Mouse (Mus musculus) stomach, embryonic 16.5 days (tissue): ENCODE data around the gene Slc34a1. TPM values are rescaled to one million over a fixed set of nuclear protein-coding genes. Genes with fewer than 3 reads are reported as not detected.

Experiments
- ATAC-seq: fragments of 200-750 bp; cut with Nextera tagmentation; 2 replicates; pipeline ENCODE4 v1.8.0; 2017; ENCODE audit warnings: moderate number of reproducible peaks, moderate TSS enrichment; ENCODE audit not compliant: insufficient read depth, low FRiP score
- H3K27ac ChIP-seq: fragments of 300-500 bp; sonication (generic); 2 replicates; pipeline ENCODE4 v1.5.1; 2014; ENCODE audit warnings: low read length
- H3K27me3 ChIP-seq: fragments of 300-500 bp; sonication (generic); 2 replicates; pipeline ENCODE4 v1.6.1; 2014; ENCODE audit warnings: low read length, control low read depth, mixed read lengths; ENCODE audit not compliant: control insufficient read depth, insufficient read depth
- H3K36me3 ChIP-seq: fragments of 300-500 bp; sonication (generic); 2 replicates; pipeline ENCODE4 v1.6.1; 2014; ENCODE audit warnings: low read length; ENCODE audit not compliant: control insufficient read depth, insufficient read depth
- H3K4me1 ChIP-seq: fragments of 300-500 bp; sonication (generic); 2 replicates; pipeline ENCODE4 v1.6.1; 2014; ENCODE audit warnings: low read length, control low read depth, mixed read lengths; ENCODE audit not compliant: control insufficient read depth, insufficient read depth
- H3K4me2 ChIP-seq: fragments of 300-500 bp; sonication (generic); 2 replicates; pipeline ENCODE4 v1.6.1; 2014; ENCODE audit warnings: low read depth, low read length, mixed read lengths
- H3K4me3 ChIP-seq: fragments of 300-500 bp; sonication (generic); replicated peaks from 2 replicates; pipeline ENCODE4 v1.5.1; 2014; ENCODE audit warnings: mild to moderate bottlenecking, low read length
- H3K9ac ChIP-seq: fragments of 300-500 bp; sonication (generic); 2 replicates; pipeline ENCODE4 v1.6.1; 2014; ENCODE audit warnings: low read length
- H3K9me3 ChIP-seq: fragments of 300-500 bp; sonication (generic); replicated peaks from 2 replicates; pipeline ENCODE4 v1.6.1; 2016; ENCODE audit warnings: low read length, control low read depth; ENCODE audit not compliant: control insufficient read depth
- WGBS: fragments of 180-500 bp; shearing (Covaris S2); extraction: QIAGEN DNeasy Blood & Tissue Kit; methylation state at CpG from one replicate; pipeline ENCODE4 v1.1.7; 2014; 5-methylcytosine and 5-hydroxymethylcytosine counted together
- polyA plus RNA-seq: library from polyadenylated mRNA; unstranded; fragments of >200 nt; fragmentation: Nextera tagmentation; extraction: Ambion mirVana; gene quantifications from 2 replicates; pipeline ENCODE4 v1.2.1, GENCODE M21; 2015

The Slc34a1 gene
- polyA plus RNA-seq, 1 experiment from 2014 or later: 0.14 TPM

DNA sequence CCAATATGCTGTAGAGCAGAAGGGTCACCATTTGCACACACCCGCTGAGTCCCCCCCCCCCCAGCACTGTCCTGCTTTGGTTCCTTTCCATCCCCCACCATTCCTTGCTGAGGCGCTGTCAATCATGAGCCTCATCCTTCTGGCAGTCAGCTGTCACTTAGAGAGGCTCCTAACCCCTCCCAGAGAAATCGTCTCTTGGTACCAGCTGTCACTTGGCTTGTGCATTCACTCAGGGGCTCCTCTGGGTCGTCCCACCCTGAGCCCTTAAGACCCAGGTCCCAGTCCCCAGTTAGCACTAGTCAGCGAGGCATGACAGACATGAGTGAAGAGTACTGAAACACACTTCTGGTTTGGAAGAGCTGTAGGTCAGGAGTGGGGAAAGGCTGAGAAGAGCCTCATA, 26.2 kb upstream of the Slc34a1 start:
- no peaks in the 10 kb centered on the region for H3K36me3 ChIP-seq
- no peak overlapping the region for H3K4me2 ChIP-seq
- ATAC-seq: no peak
- H3K27ac ChIP-seq: no peak overlapping the region
- peaks cover 3% of the 10 kb centered on the region; the same call in 1 of the 2 replicates for H3K4me1 ChIP-seq
- no peaks in the 10 kb centered on the region for H3K9me3 ChIP-seq
- WGBS: 61% methylated on average over 5 of the region's 5 CpGs
- H3K9ac ChIP-seq: no peak overlapping the region
- H3K4me3 ChIP-seq: no peak overlapping the region
- H3K27me3 ChIP-seq: no peaks in the 10 kb centered on the region

DNA sequence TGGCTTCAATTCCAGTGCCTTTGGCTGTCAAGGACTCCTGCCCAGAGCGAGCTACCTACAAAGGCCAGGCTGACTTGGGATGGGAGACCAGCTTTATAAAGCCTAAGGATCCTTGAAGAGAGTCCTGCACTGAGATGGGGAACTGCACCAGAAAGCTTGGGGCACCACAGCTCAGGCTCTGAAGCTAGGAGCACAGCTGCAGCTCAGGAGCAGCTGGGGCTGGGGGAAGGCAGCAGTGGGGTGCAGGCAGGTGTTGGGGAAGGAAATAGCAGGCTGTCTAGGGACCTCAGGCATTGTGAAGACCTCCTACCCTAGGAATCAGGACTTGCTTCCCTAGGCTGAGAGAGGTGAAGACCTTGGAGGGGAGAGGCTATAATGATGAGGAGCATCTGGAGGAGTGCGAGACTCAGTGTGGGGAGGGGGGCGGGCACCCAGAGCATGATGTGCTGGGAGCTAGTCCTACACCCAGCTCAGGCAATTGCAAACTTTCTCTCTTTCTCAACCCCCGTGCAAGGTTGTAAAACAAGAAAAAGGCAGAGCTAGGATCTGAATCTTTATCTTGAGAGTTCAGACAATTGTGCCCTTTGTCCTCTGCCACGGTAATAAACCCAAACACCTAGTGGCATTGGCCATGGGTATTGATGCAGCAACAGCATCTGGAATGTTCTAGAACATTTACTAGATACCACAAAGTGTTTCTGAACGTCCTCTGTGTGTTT, 23.6 kb upstream of the Slc34a1 start:
- 52% methylated on average over 6 of the region's 6 CpGs for WGBS
- no peak for ATAC-seq
- Histone ChIP-seq H3K4me2 (no peak overlapping the region), H3K36me3 (no peaks in the 10 kb centered on the region), H3K4me1 (peaks cover 3% of the 10 kb centered on the region; the same call in 1 of the 2 replicates), H3K9ac (0 out of 2 replicates have a peak overlapping the region, but pooled peaks have one; percentile 23), H3K4me3 (no peak overlapping the region), H3K27me3 (peaks cover 8% of the 10 kb centered on the region), H3K27ac (no peak overlapping the region), H3K9me3 (no peaks in the 10 kb centered on the region)

DNA sequence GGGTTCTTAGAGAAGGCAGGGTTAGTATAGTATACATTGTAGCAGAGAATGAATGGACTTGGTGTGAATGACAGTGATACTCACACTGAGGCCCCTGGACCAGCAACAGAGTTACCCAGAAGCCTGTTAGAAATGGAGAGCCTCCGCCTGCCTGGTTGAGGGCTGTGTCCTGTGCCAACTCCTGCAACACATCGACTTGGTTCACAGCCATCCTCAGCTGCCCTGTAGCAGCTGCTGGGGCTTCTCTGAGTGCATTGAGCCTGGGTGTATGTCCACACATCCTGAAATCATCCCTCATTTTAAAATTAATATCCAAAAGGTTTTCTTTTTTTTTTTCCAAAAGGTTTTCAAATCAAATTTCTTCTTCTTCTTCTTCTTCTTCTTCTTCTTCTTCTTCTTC, 22.1 kb upstream of the Slc34a1 start:
- Histone ChIP-seq H3K36me3 (no peaks in the 10 kb centered on the region), H3K9ac (no peak overlapping the region), H3K4me2 (no peak overlapping the region), H3K4me1 (no peaks in the 10 kb centered on the region), H3K27me3 (peaks cover 16% of the 10 kb centered on the region), H3K27ac (no peak overlapping the region), H3K9me3 (no peaks in the 10 kb centered on the region), H3K4me3 (no peak overlapping the region)
- ATAC-seq: no peak
- WGBS: 70% methylated on average over 2 of the region's 2 CpGs

DNA sequence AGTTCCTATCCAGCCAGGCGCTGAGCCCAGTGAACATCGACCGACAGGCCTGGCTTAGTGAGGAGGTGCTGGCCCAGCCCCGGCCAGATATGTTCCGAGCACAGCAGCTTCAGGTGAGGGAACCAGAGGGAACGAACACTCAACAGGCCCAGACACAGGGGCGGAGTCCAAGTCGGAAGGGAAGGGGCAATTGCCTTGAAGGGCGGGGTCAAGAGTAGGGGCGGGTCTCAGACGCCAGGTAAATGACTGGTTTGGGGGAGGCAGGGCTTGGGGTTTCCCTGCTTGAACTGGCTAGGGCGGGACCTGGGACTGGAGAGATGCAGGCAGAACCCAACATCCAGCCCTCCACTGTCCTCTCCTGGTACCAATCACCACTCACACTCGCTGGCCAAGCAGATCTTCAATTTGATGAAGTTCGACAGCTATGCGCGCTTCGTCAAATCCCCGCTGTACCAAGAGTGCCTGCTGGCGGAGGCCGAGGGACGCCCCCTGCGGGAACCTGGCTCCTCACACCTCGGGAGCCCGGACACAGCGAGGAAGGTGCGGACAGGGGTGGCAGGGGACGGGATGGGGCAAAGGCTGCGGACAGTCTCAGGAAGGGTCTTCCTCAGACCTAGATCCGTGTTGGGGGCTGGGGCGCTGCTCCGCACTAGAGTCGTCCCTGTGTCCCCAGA, 18.9 kb upstream of the Slc34a1 start:
- Histone ChIP-seq H3K9me3 (no peaks in the 10 kb centered on the region), H3K4me3 (0 out of 2 replicates have a peak overlapping the region, but pooled peaks have one; percentile 4), H3K4me2 (peak overlapping the region; percentile 26), H3K4me1 (no peaks in the 10 kb centered on the region), H3K9ac (no peak overlapping the region), H3K27me3 (peaks cover 16% of the 10 kb centered on the region), H3K27ac (no peak overlapping the region), H3K36me3 (no peaks in the 10 kb centered on the region)
- 14% methylated on average over 32 of the region's 32 CpGs for WGBS
- ATAC-seq: peak; percentile 43; the same call in 1 of the 2 replicates

DNA sequence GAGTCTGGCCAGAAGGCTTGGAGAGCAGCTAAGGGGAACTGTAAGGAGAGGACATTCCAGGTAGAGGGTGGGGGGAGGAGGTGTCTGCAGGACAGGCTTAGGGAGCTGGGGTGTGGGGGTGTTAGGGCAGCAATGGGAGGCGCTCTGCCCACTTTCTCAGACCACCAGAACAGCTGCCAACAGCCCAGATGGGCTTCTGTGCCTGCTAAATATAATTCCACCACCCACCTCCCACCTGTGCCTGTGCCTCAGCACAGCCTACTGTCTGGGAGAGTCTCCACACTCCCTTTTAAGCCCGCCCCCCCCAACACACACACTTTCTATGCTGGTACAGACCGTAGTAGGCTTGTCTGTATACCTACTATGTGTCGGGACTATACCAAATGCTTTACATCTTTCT, 16.2 kb upstream of the Slc34a1 start:
- Histone ChIP-seq H3K4me2 (no peak overlapping the region), H3K9ac (no peak overlapping the region), H3K27me3 (peaks cover 16% of the 10 kb centered on the region), H3K36me3 (no peaks in the 10 kb centered on the region), H3K4me3 (no peak overlapping the region), H3K4me1 (no peaks in the 10 kb centered on the region), H3K9me3 (no peaks in the 10 kb centered on the region), H3K27ac (no peak overlapping the region)
- WGBS: 75% methylated on average over 4 of the region's 4 CpGs
- ATAC-seq: no peak

DNA sequence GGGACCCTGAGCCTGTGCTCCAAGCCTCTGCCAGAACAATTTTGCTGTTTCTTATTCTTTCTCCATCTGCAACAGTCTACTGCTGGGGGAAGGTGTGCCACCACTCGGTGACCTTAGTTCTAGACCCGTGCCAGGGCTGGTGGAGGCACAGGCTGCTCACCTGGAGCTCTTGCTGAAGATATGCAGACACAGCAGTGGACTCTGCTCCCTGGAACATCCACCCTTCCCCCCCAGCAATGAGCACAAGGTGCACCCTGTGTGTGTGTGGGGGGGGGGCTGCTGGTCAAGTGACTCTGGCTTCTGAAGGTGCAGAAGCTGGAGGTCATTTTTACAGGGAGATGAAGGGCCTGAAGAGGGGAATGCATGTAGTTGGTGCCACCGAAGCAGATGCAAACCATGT, 7.3 kb upstream of the Slc34a1 start:
- Histone ChIP-seq H3K4me3 (no peak overlapping the region), H3K4me1 (no peaks in the 10 kb centered on the region), H3K9me3 (no peaks in the 10 kb centered on the region), H3K4me2 (no peak overlapping the region), H3K27ac (no peak overlapping the region), H3K9ac (no peak overlapping the region), H3K27me3 (no peaks in the 10 kb centered on the region), H3K36me3 (no peaks in the 10 kb centered on the region)
- no peak for ATAC-seq
- WGBS: 71% methylated on average over 3 of the region's 3 CpGs

DNA sequence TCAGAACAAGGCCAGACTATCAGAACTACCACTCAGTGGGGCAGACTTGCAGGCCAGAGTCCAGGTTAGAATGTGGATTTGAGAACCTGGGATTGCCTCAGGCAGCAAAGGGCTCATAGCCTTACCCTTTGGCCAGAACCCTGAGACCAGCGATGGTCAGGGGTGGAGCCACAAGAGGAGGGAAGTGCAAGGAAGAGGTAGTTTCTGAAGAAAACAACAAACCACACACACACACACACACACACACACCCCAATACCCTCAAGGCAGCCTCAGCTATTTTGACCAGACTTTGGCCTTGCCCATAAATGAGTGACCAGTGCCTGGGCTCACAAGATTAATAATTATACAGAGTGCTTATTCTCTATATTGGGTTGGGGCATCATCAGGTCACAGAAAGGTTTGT, 6.4 kb upstream of the Slc34a1 start:
- Histone ChIP-seq H3K4me2 (no peak overlapping the region), H3K36me3 (no peaks in the 10 kb centered on the region), H3K4me1 (no peaks in the 10 kb centered on the region), H3K9me3 (no peaks in the 10 kb centered on the region), H3K27me3 (no peaks in the 10 kb centered on the region), H3K9ac (no peak overlapping the region), H3K27ac (no peak overlapping the region), H3K4me3 (no peak overlapping the region)
- ATAC-seq: no peak
- WGBS: 67% methylated on average over 1 of the region's 1 CpGs

DNA sequence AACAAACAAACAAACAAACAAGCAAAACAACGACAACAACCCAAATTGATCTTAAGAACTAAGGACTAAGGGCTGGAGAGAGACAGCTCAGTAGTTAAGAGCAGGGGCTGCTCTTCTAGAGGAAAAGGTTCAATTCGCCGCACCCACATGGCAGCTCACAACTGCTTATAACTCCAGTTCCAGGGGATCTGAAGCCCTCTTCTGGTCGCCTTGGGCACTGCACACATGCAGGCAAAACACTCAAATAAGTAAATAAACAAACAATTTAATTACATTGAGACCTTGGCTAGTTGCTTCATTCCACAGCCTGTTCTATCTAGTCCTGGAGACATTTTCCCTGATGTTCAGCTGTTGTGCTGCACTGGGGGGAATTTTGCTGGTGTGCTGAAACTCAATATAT, 5.1 kb upstream of the Slc34a1 start:
- ATAC-seq: no peak
- WGBS: 68% methylated on average over 4 of the region's 4 CpGs
- no peaks in the 10 kb centered on the region for H3K36me3 ChIP-seq

DNA sequence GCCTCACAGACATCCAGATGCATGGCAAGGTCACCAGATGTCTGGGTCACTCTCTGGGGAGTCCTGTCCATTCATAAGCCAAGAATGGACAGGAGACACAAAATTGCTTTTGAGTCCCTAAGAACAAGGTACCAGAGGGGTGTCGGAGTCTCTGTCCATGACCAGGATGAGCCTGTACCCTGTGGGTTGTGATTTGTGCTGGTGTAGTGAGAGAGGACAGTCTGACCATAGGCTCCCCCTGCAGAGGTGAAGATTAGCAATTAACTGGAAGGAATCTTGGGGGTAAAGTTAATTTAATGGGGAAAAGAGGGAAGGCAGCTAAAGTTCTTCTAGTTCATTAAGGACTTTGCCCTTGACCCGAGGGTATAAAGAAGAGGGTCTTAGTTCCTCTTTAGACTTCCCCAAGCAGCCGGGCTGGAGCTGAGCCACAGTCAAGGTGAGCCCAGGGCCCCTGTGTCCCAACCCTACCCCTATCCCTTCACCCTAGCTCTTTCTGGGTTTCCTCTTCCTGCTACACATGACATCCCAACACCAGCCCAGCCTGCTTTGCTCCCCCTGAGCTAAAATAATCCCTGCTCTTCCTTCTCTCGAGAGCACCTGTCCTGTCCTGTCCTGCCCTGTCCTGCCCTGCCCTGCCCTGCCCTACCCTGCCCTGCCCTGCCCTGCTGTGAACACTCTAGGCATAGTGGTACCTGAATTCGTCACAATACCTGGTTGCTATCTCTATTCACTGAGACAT, 1.5 kb downstream of the Slc34a1 start:
- Histone ChIP-seq H3K9me3 (no peaks in the 10 kb centered on the region), H3K4me2 (no peak overlapping the region), H3K4me3 (no peak overlapping the region), H3K27me3 (no peaks in the 10 kb centered on the region), H3K4me1 (0 out of 2 replicates have a peak, but pooled peaks cover 3% of the 10 kb centered on the region), H3K9ac (no peak overlapping the region), H3K27ac (peak overlapping the region; percentile 80), H3K36me3 (no peaks in the 10 kb centered on the region)
- WGBS: 53% methylated on average over 5 of the region's 5 CpGs
- peak; percentile 74; the same call in 1 of the 2 replicates for ATAC-seq

More for the DNA sequence above, 5.1 kb upstream of the Slc34a1 start:
- Histone ChIP-seq H3K4me3 (no peak overlapping the region), H3K4me1 (no peaks in the 10 kb centered on the region), H3K27ac (no peak overlapping the region), H3K4me2 (no peak overlapping the region), H3K9ac (no peak overlapping the region), H3K27me3 (no peaks in the 10 kb centered on the region), H3K9me3 (no peaks in the 10 kb centered on the region)
